Mouse (Mus musculus): ENCODE data around the gene Atp1a4. TPM values are rescaled to one million over a fixed set of nuclear protein-coding genes. Genes with fewer than 3 reads are reported as not detected.
A peak's percentile ranks its signal among the peaks of the same experiment; 100 is the strongest.

Atp1a4 gene
- polyA plus RNA-seq, 1 experiment from 2014 or later = not detected

- H3K9ac ChIP-seq (replicated peaks; ENCODE audit: low read depth, low read length) = no peak overlapping the region
- no peak overlapping the region for H3K4me3 ChIP-seq (replicated peaks; ENCODE audit: low read length)
- no peak overlapping the region for H3K4me2 ChIP-seq (ENCODE audit: low read length)
- 90% methylated on average over 5 of the region's 5 CpGs for WGBS
- ATAC-seq = no peak
- no peaks in the 10 kb centered on the region for H3K4me1 ChIP-seq (replicated peaks; ENCODE audit: control insufficient read depth, insufficient read depth, low read length)
- no peaks in the 10 kb centered on the region for H3K36me3 ChIP-seq (ENCODE audit: control insufficient read depth, insufficient read depth)
- H3K9me3 ChIP-seq (ENCODE audit: control insufficient read depth, low read length) = no peaks in the 10 kb centered on the region
- no peak overlapping the region for H3K27ac ChIP-seq (ENCODE audit: low read length)
- H3K27me3 ChIP-seq (replicated peaks; ENCODE audit: control insufficient read depth, insufficient read depth, low read length) = no peaks in the 10 kb centered on the region
Observed at GRCm38 (mm10) chr1:172286740-172287139, 28.5 kb upstream of the Atp1a4 start.

GRCm38 (mm10) chr1:172284221-172284620, 26.0 kb upstream of the Atp1a4 start:
- Histone ChIP-seq H3K27me3 (replicated peaks; ENCODE audit: control insufficient read depth, insufficient read depth, low read length) (no peaks in the 10 kb centered on the region), H3K27ac (ENCODE audit: low read length) (no peak overlapping the region), H3K36me3 (ENCODE audit: control insufficient read depth, insufficient read depth) (no peaks in the 10 kb centered on the region), H3K4me1 (replicated peaks; ENCODE audit: control insufficient read depth, insufficient read depth, low read length) (no peaks in the 10 kb centered on the region), H3K4me3 (replicated peaks; ENCODE audit: low read length) (no peak overlapping the region), H3K4me2 (ENCODE audit: low read length) (no peak overlapping the region), H3K9me3 (ENCODE audit: control insufficient read depth, low read length) (no peaks in the 10 kb centered on the region), H3K9ac (replicated peaks; ENCODE audit: low read depth, low read length) (no peak overlapping the region)
- ATAC-seq = no peak
- 90% methylated on average over 14 of the region's 14 CpGs for WGBS

- WGBS = 88% methylated on average over 6 of the region's 6 CpGs
- no peaks in the 10 kb centered on the region for H3K36me3 ChIP-seq (ENCODE audit: control insufficient read depth, insufficient read depth)
- H3K4me2 ChIP-seq (ENCODE audit: low read length) = no peak overlapping the region
- no peak for ATAC-seq
- H3K27ac ChIP-seq (ENCODE audit: low read length) = no peak overlapping the region
- H3K4me3 ChIP-seq (replicated peaks; ENCODE audit: low read length) = no peak overlapping the region
- H3K9me3 ChIP-seq (ENCODE audit: control insufficient read depth, low read length) = no peaks in the 10 kb centered on the region
- no peaks in the 10 kb centered on the region for H3K4me1 ChIP-seq (replicated peaks; ENCODE audit: control insufficient read depth, insufficient read depth, low read length)
- H3K27me3 ChIP-seq (replicated peaks; ENCODE audit: control insufficient read depth, insufficient read depth, low read length) = no peaks in the 10 kb centered on the region
- H3K9ac ChIP-seq (replicated peaks; ENCODE audit: low read depth, low read length) = no peak overlapping the region
Observed at GRCm38 (mm10) chr1:172283073-172283472, 24.9 kb upstream of the Atp1a4 start.

- no peak for ATAC-seq
- WGBS = 76% methylated on average over 10 of the region's 10 CpGs
Observed at GRCm38 (mm10) chr1:172281522-172282254, 23.5 kb upstream of the Atp1a4 start.

GRCm38 (mm10) chr1:172279768-172280509, 21.7 kb upstream of the Atp1a4 start:
- no peak overlapping the region for H3K27ac ChIP-seq (ENCODE audit: low read length)
- 80% methylated on average over 16 of the region's 16 CpGs for WGBS

More at GRCm38 (mm10) chr1:172281522-172282254, 23.5 kb upstream of the Atp1a4 start:
- Histone ChIP-seq H3K9me3 (ENCODE audit: control insufficient read depth, low read length) (no peaks in the 10 kb centered on the region), H3K27me3 (replicated peaks; ENCODE audit: control insufficient read depth, insufficient read depth, low read length) (no peaks in the 10 kb centered on the region), H3K27ac (ENCODE audit: low read length) (no peak overlapping the region), H3K36me3 (ENCODE audit: control insufficient read depth, insufficient read depth) (no peaks in the 10 kb centered on the region), H3K9ac (replicated peaks; ENCODE audit: low read depth, low read length) (no peak overlapping the region), H3K4me3 (replicated peaks; ENCODE audit: low read length) (no peak overlapping the region), H3K4me2 (ENCODE audit: low read length) (no peak overlapping the region), H3K4me1 (replicated peaks; ENCODE audit: control insufficient read depth, insufficient read depth, low read length) (no peaks in the 10 kb centered on the region)

DNA sequence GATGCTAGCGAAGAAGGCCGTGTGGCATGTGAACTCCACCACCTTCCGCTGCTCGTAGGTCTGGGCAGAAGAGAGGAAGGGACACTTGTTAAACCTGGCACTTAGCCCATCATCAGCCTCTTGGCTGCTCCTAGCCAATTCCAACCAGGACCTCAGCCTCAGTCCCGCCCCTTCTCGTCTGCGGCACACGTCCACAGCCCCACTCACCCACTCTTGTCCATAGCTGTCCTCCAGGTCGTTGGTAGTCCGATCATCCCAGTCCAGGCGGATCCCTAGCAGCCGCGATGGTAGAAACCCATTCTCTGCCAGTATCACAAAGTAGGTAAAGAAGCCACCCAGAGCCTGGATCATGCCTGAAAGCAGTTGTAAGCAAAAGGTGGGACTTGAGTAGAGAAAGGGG, 20.1 kb upstream of the Atp1a4 start:
- no peaks in the 10 kb centered on the region for H3K9me3 ChIP-seq (ENCODE audit: control insufficient read depth, low read length)
- H3K4me1 ChIP-seq (replicated peaks; ENCODE audit: control insufficient read depth, insufficient read depth, low read length) = no peaks in the 10 kb centered on the region
- no peak overlapping the region for H3K4me3 ChIP-seq (replicated peaks; ENCODE audit: low read length)
- no peaks in the 10 kb centered on the region for H3K36me3 ChIP-seq (ENCODE audit: control insufficient read depth, insufficient read depth)
- no peak for ATAC-seq
- H3K4me2 ChIP-seq (ENCODE audit: low read length) = no peak overlapping the region
- H3K27ac ChIP-seq (ENCODE audit: low read length) = no peak overlapping the region
- WGBS = 89% methylated on average over 13 of the region's 13 CpGs
- H3K27me3 ChIP-seq (replicated peaks; ENCODE audit: control insufficient read depth, insufficient read depth, low read length) = no peaks in the 10 kb centered on the region
- no peak overlapping the region for H3K9ac ChIP-seq (replicated peaks; ENCODE audit: low read depth, low read length)

More at GRCm38 (mm10) chr1:172279768-172280509, 21.7 kb upstream of the Atp1a4 start:
- Histone ChIP-seq H3K9ac (replicated peaks; ENCODE audit: low read depth, low read length) (no peak overlapping the region), H3K4me2 (ENCODE audit: low read length) (no peak overlapping the region), H3K9me3 (ENCODE audit: control insufficient read depth, low read length) (no peaks in the 10 kb centered on the region), H3K27me3 (replicated peaks; ENCODE audit: control insufficient read depth, insufficient read depth, low read length) (no peaks in the 10 kb centered on the region), H3K4me1 (replicated peaks; ENCODE audit: control insufficient read depth, insufficient read depth, low read length) (no peaks in the 10 kb centered on the region), H3K36me3 (ENCODE audit: control insufficient read depth, insufficient read depth) (no peaks in the 10 kb centered on the region), H3K4me3 (replicated peaks; ENCODE audit: low read length) (no peak overlapping the region)
- 0 out of 2 replicates have a peak, but pooled peaks have one; percentile 30 for ATAC-seq

DNA sequence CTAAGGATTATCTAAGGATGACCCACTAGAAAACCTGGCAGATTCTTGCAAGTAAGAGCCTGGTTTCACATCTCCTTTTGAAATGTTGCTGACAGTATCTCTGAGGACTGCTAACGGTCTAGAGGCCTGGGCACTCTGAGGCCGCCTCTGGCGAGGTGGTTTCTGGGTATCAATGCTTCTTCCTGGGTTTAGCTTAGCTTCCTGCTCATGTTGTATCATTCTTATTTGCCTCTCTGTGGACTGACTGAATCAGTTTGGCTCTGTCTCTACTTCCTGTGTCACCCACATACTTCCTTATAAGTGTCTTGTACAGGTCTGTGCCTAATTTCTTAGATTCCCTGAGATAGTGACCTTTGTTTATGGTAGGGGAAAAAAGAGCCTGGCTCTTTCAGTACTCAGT, 19.0 kb upstream of the Atp1a4 start:
- Histone ChIP-seq H3K9ac (replicated peaks; ENCODE audit: low read depth, low read length) (no peak overlapping the region), H3K27ac (ENCODE audit: low read length) (no peak overlapping the region), H3K4me1 (replicated peaks; ENCODE audit: control insufficient read depth, insufficient read depth, low read length) (no peaks in the 10 kb centered on the region), H3K9me3 (ENCODE audit: control insufficient read depth, low read length) (no peaks in the 10 kb centered on the region), H3K27me3 (replicated peaks; ENCODE audit: control insufficient read depth, insufficient read depth, low read length) (no peaks in the 10 kb centered on the region), H3K36me3 (ENCODE audit: control insufficient read depth, insufficient read depth) (no peaks in the 10 kb centered on the region), H3K4me2 (ENCODE audit: low read length) (no peak overlapping the region), H3K4me3 (replicated peaks; ENCODE audit: low read length) (no peak overlapping the region)
- WGBS = 75% methylated on average over 3 of the region's 3 CpGs
- no peak for ATAC-seq

- Histone ChIP-seq H3K9ac (replicated peaks; ENCODE audit: low read depth, low read length) (no peak overlapping the region), H3K4me1 (replicated peaks; ENCODE audit: control insufficient read depth, insufficient read depth, low read length) (peaks cover 6% of the 10 kb centered on the region; the same call in 1 of the 2 replicates), H3K4me3 (replicated peaks; ENCODE audit: low read length) (no peak overlapping the region), H3K9me3 (ENCODE audit: control insufficient read depth, low read length) (no peaks in the 10 kb centered on the region), H3K4me2 (ENCODE audit: low read length) (no peak overlapping the region), H3K36me3 (ENCODE audit: control insufficient read depth, insufficient read depth) (no peaks in the 10 kb centered on the region), H3K27me3 (replicated peaks; ENCODE audit: control insufficient read depth, insufficient read depth, low read length) (no peaks in the 10 kb centered on the region), H3K27ac (ENCODE audit: low read length) (no peak overlapping the region)
- ATAC-seq = no peak
- WGBS = 80% methylated on average over 5 of the region's 5 CpGs
Observed at GRCm38 (mm10) chr1:172274547-172274946, 16.3 kb upstream of the Atp1a4 start.

- H3K4me2 ChIP-seq (ENCODE audit: low read length) = no peak overlapping the region
- no peak overlapping the region for H3K4me3 ChIP-seq (replicated peaks; ENCODE audit: low read length)
- H3K9ac ChIP-seq (replicated peaks; ENCODE audit: low read depth, low read length) = no peak overlapping the region
- no peaks in the 10 kb centered on the region for H3K9me3 ChIP-seq (ENCODE audit: control insufficient read depth, low read length)
- 73% methylated on average over 5 of the region's 5 CpGs for WGBS
- no peak overlapping the region for H3K27ac ChIP-seq (ENCODE audit: low read length)
- H3K36me3 ChIP-seq (ENCODE audit: control insufficient read depth, insufficient read depth) = no peaks in the 10 kb centered on the region
- ATAC-seq = no peak
- H3K4me1 ChIP-seq (replicated peaks; ENCODE audit: control insufficient read depth, insufficient read depth, low read length) = peaks cover 6% of the 10 kb centered on the region; the same call in 1 of the 2 replicates
- no peaks in the 10 kb centered on the region for H3K27me3 ChIP-seq (replicated peaks; ENCODE audit: control insufficient read depth, insufficient read depth, low read length)
Observed at GRCm38 (mm10) chr1:172274116-172274515, 15.9 kb upstream of the Atp1a4 start.

Data from forebrain, embryonic 16.5 days (tissue).